Mouse (Mus musculus) stomach, adult 2 months (tissue): ENCODE data around the gene Gm4491. TPM values are rescaled to one million over a fixed set of nuclear protein-coding genes. Genes with fewer than 3 reads are reported as not detected.

ENCODE experiments used
- polyA plus RNA-seq: library from polyadenylated mRNA; depleted of rRNA; stranded (reverse); fragments of >200 nt; gene quantifications from 2 replicates; pipeline ENCODE4 v1.2.3, GENCODE M21; 2012; rRNA removed

Gene Gm4491
- not detected in 2 replicates for polyA plus RNA-seq

DNA sequence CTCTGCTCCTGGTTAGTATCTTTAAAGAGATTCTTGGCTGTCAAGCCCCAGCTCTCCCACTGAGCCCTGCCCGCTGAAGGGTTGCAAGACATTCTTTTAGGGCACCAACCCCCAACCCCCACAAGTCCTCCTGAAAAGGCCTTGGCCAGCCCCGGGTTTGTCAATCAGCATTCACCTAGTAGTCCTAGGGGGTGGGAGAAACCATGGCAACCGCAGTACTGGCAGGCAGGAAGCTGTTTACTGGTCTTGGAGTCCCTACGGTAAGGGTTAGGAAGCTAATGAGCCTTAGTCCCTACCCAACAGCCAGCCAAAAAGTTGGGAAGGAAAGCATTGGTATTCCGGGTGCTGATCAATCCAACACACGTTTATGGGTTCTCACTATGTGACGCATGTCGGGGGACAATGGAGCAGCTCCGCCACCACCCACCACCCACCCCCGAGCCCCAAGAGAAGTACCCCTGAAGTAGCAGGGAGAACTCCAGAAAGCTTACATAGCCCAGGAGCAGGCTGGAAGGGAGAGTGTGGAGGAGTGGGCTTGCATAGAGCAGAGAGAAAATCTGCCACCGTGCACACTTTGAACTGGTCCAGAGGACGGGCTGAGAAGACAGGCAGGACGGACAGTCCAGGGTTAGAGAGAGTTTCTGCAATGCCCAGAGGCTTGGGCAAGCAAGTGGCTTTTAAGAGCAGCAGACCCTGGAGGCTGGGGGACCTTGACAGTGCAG lies at the start of gene Gm4491:
TSS of gene Gm4491 (minus strand) at position 61 of the 722 bp plus-strand sequence.

DNA sequence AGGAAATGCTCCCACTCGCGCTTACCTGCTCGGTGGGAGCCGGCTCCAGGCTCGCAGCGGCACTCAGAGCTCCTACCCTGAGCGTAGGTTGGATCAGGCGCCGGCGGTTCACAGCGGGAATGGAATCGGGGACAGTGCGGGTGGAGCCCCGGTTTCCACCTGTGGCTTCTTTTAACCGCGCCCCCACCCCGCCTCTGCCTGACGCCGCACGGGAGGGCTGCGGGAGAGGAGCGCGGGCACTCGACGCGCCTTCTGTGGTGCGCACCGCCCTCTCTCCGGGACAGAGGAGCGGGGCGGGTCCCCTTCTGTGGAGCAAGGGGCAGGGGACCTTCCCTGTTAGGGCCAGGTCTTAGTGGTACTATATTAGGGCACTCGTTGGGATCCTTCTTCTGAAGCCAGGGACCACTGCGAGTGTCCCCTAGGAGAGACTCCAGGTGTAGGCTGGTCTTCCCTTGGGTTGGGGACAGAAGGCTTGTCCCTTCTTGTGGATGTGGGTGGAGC lies 17.5 kb upstream of the Gm4491 start, which contains the start of gene Gjb6:
TSS of gene Gjb6 (minus strand) at position 451 of the 501 bp plus-strand sequence.

DNA sequence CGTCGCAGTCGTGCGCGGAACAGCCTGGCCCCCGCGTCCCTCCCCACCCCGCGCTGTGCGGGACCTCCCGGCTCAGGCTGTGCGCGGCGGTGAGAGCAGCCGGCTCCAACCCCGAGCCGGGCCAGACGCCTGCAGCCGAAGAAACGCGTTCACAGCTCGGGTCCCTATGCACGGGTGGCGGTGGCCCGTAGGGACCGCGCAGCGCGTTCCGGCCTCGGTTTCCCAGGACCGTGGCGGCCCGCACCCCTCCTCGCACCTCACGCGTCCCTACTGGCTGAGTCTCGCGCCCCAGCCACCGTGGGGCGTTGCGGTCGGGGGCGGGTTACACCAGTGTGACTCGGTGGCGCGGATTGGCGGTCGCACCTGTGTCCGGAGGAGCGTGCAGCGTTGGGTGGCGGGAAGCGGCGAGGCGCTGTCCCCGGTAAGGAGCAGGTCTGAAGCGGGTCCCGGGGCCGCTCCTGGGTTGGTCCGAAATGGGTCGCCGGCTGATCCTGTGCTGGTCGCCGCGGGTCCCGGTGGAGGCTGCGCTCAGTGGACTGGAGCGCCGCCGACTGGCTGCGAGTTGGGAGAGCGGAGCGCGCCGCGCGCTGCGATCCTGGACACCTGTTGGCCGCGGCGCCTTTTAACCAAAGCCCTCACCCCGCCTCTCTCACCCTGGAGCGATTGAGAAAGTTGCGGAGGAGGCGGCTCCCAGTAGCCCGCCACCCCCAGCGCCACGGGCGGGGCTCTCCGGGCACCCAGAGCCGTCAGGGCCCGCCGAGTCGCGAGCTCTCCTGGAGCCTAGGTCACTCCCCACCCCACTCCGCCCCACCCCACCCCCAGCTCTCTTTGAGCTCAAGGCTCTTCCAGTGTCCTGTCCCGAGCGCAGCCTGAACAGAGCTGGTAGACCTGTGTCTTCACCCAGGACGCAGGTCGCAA lies 11.3 kb downstream of the Gm4491 start, which contains the start of gene Gjb2:
TSS of gene Gjb2 (minus strand) at position 597 of the 918 bp plus-strand sequence.

Other genes starting within 250 kb of the Gm4491 start
- 0.78 and 2.0 TPM in 2 replicates for gene Zmym2, start 229.2 kb downstream of the Gm4491 start, polyA plus RNA-seq
- gene Gja3, start 57.8 kb downstream of the Gm4491 start, polyA plus RNA-seq, result 0.03 TPM in 1 of 2 replicates, not detected in the other
- 25.4 and 51.5 TPM in 2 replicates for gene Gjb2, start 11.2 kb downstream of the Gm4491 start, polyA plus RNA-seq
- gene Gjb6, start 17.7 kb upstream of the Gm4491 start, polyA plus RNA-seq, result 3.1 and 5.2 TPM in 2 replicates